Mouse (Mus musculus) heart, embryonic 12.5 days (tissue): Measurements from ENCODE around the gene Samd9l. TPM values are rescaled to one million over a fixed set of nuclear protein-coding genes. Genes with fewer than 3 reads are reported as not detected.
"Not testable (repeated sequence)": the region's sequence is repeated elsewhere in the genome, so short reads cannot be mapped to it uniquely, and the experiment has no call there.

Experiments used
- ATAC-seq: fragments of 200-750 bp; cut with Nextera tagmentation; 2 replicates; pipeline ENCODE4 v1.8.0; 2017; ENCODE audit warnings: moderate TSS enrichment, moderate library complexity; ENCODE audit not compliant: insufficient number of reproducible peaks, low FRiP score
- H3K27ac ChIP-seq: fragments of 300-500 bp; sonication (generic); 2 replicates; pipeline ENCODE4 v1.5.1; 2016; ENCODE audit warnings: mild to moderate bottlenecking, moderate library complexity; ENCODE audit not compliant: poor library complexity, severe bottlenecking
- H3K27me3 ChIP-seq: fragments of 300-500 bp; sonication (generic); replicated peaks from 2 replicates; pipeline ENCODE4 v1.6.1; 2016; ENCODE audit warnings: mild to moderate bottlenecking, moderate library complexity
- H3K36me3 ChIP-seq: fragments of 300-500 bp; sonication (generic); 2 replicates; pipeline ENCODE4 v1.6.1; 2016; ENCODE audit warnings: mild to moderate bottlenecking, moderate library complexity
- H3K4me1 ChIP-seq: fragments of 300-500 bp; sonication (generic); replicated peaks from 2 replicates; pipeline ENCODE4 v1.6.1; 2016; ENCODE audit warnings: mild to moderate bottlenecking
- H3K4me2 ChIP-seq: fragments of 300-500 bp; sonication (generic); 2 replicates; pipeline ENCODE4 v1.6.1; 2016; ENCODE audit warnings: mild to moderate bottlenecking, moderate library complexity
- H3K4me3 ChIP-seq: fragments of 300-500 bp; sonication (generic); 2 replicates; pipeline ENCODE4 v1.5.1; 2016; ENCODE audit warnings: mild to moderate bottlenecking
- H3K9ac ChIP-seq: fragments of 300-500 bp; sonication (generic); 2 replicates; pipeline ENCODE4 v1.6.1; 2016; ENCODE audit warnings: mild to moderate bottlenecking, moderate library complexity
- H3K9me3 ChIP-seq: fragments of 300-500 bp; sonication (generic); replicated peaks from 2 replicates; pipeline ENCODE4 v1.6.1; 2016; ENCODE audit warnings: mild to moderate bottlenecking, moderate library complexity
- WGBS: fragments of 180-500 bp; shearing (Covaris S2); methylation state at CpG from one replicate; pipeline ENCODE4 v1.1.7; 2016; 5-methylcytosine and 5-hydroxymethylcytosine counted together
- polyA plus RNA-seq: library from polyadenylated mRNA; unstranded; fragments of >200 nt; fragmentation: Nextera tagmentation; extraction: Ambion mirVana; gene quantifications from 2 replicates; pipeline ENCODE4 v1.2.1, GENCODE M21; 2016

Samd9l gene
- polyA plus RNA-seq, 1 experiment from 2014 or later, result 1.7 TPM

DNA sequence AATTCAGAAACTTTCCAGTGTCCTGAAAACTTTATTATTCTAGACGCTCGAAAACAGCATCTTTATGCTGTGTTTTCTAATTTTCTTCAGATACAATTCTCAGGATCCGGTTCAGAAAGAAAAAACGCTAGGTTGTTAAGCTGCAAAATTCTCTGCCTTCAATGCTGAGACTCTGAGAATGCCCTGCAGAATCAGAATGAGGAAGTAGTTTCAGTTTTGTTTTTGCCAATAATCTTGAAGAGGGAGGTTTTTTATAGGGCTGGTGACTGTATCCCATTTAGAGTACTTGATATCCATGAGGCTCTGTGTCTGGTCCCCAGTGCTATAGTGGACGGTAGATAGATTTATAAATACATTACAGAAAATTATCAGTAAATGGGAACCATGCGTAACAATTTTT, 12.8 kb downstream of the Samd9l start:
- Histone ChIP-seq H3K36me3 (no peaks in the 10 kb centered on the region), H3K9me3 (0 out of 2 replicates have a peak, but pooled peaks cover 6% of the 10 kb centered on the region), H3K4me3 (no peak overlapping the region), H3K4me1 (no peaks in the 10 kb centered on the region), H3K4me2 (no peak overlapping the region), H3K27me3 (no peaks in the 10 kb centered on the region), H3K27ac (no peak overlapping the region), H3K9ac (no peak overlapping the region)
- 79% methylated on average over 6 of the region's 6 CpGs for WGBS
- no peak for ATAC-seq

- H3K27me3 ChIP-seq, H3K36me3 ChIP-seq, H3K4me3 ChIP-seq, H3K27ac ChIP-seq, H3K9ac ChIP-seq, H3K4me1 ChIP-seq, H3K4me2 ChIP-seq, H3K9me3 ChIP-seq, ATAC-seq: not testable (repeated sequence)
Measured at GRCm38 (mm10) chr6:3384816-3385215, 14.6 kb downstream of the Samd9l start.

- not testable (repeated sequence) for H3K36me3 ChIP-seq, H3K9ac ChIP-seq, H3K4me1 ChIP-seq, H3K27ac ChIP-seq, H3K4me2 ChIP-seq, H3K27me3 ChIP-seq, H3K4me3 ChIP-seq, H3K9me3 ChIP-seq
- 15% methylated on average over 1 of the region's 4 CpGs for WGBS
- peak; percentile 59; the same call in 1 of the 2 replicates for ATAC-seq
Measured at GRCm38 (mm10) chr6:3384115-3384791, 15.1 kb downstream of the Samd9l start.

DNA sequence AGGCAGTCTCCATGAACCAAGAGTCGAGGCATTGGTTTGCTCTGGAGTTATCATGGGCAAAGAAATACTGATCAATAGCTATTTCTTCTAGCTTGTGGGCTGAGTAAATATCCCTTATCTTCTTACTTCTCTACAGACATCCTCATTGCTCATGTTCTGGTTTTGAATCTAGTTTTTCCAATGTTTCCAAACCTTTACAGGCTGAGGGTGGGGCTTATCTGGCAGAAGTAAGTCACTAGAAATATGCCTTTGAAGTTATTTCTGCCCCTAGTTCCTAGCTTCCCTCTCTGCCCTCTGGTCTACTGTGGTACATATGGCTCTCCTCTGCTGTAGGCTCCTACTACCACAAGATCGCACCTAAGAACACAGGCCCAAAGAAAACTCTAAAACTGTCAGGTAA, 20.2 kb downstream of the Samd9l start:
- Histone ChIP-seq H3K4me3 (no peak overlapping the region), H3K9me3 (no peaks in the 10 kb centered on the region), H3K9ac (no peak overlapping the region), H3K27ac (no peak overlapping the region), H3K27me3 (no peaks in the 10 kb centered on the region), H3K36me3 (no peaks in the 10 kb centered on the region), H3K4me2 (no peak overlapping the region), H3K4me1 (no peaks in the 10 kb centered on the region)
- ATAC-seq, result no peak
- WGBS, result 77% methylated on average over 2 of the region's 2 CpGs

DNA sequence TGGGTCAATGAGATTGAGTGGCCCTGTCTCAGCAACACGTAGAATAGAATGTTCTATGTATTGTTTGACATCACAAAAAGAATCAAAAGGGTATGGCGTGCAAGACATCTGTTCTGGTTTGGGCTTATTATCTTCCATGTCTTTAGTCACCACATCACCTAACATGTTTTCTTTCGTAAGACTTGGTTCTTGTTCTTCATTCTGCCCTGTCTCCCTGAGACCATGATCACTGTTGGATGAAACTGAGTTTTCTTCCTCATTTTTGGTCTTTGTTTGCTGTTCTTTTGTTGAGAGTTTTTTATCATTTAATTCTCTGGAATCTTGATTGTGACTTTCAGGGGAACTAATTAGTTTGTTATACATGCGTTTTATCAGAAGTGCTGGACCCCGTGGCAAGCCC, 22.7 kb downstream of the Samd9l start:
- 80% methylated on average over 5 of the region's 5 CpGs for WGBS
- Histone ChIP-seq H3K4me3 (no peak overlapping the region), H3K27me3 (no peaks in the 10 kb centered on the region), H3K27ac (no peak overlapping the region), H3K4me2 (no peak overlapping the region), H3K9ac (no peak overlapping the region), H3K36me3 (no peaks in the 10 kb centered on the region), H3K9me3 (peaks cover 4% of the 10 kb centered on the region; the same call in 1 of the 2 replicates), H3K4me1 (no peaks in the 10 kb centered on the region)
- no peak for ATAC-seq

DNA sequence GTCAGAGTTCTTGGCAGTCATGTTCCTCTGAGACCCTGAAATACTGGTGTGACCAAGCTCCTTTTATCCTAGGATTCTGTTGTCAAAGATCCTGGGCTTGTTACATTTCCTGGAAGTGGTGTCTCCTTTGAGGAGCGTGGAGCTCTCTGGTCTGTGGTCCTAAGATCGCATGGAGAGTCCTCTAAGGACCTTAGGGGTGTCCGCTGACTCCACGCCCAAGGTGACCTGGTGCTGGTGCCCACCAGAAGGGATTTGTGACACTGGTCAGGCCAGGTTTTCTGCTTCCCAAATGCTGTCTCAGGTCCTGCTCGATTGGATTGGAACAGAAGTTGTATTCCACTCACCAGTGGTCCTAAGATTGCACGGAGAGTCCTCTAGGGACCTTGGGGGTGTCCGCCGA, 29.8 kb downstream of the Samd9l start:
- no peak for ATAC-seq
- H3K27me3 ChIP-seq, result no peaks in the 10 kb centered on the region
- WGBS, result 74% methylated on average over 8 of the region's 8 CpGs

GRCm38 (mm10) chr6:3365609-3366008, 33.8 kb downstream of the Samd9l start:
- H3K4me2 ChIP-seq, H3K4me1 ChIP-seq, H3K9me3 ChIP-seq, H3K4me3 ChIP-seq, ATAC-seq, H3K27me3 ChIP-seq, H3K9ac ChIP-seq, H3K27ac ChIP-seq, H3K36me3 ChIP-seq: not testable (repeated sequence)
- WGBS, result 56% methylated on average over 1 of the region's 1 CpGs

More for the DNA sequence above, 29.8 kb downstream of the Samd9l start:
- Histone ChIP-seq H3K4me1 (no peaks in the 10 kb centered on the region), H3K27ac (no peak overlapping the region), H3K4me3 (no peak overlapping the region), H3K36me3 (no peaks in the 10 kb centered on the region), H3K4me2 (no peak overlapping the region), H3K9me3 (peaks cover 11% of the 10 kb centered on the region; the same call in 1 of the 2 replicates), H3K9ac (no peak overlapping the region)

DNA sequence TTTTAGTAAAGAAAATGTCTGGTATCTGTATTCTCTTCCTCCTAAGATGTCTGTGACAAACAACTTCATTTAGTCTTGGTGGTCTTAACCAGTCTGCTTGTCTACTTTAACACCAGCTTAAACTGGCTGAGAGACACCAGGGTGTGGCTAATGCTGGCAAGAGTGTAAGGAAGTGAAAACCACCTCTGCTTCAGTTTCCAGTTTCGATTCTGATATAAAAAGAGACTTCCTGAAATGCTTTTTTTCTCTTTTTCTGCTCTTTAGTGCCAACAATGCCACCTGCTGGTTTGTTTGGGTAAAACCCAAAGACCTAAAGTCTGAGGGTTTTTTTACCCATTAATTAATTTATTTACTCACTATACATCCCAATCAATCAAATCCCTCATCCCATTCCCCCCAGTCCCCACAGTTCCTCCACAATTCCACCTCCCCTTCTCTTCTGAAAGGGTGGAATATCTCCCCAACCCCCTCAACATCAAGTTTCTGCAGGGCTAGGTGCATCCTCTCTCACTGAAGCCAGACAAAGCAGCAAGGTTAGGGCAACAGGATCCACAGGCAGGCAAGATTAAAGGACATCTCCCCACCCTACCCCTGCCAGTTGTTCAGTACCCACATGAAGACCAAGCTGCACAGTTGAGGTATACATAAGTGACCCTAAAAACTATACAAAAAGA, 53.3 kb downstream of the Samd9l start:
- not testable (repeated sequence) for H3K4me3 ChIP-seq, H3K9me3 ChIP-seq, H3K27ac ChIP-seq, ATAC-seq, H3K27me3 ChIP-seq, H3K36me3 ChIP-seq, H3K4me1 ChIP-seq, H3K9ac ChIP-seq
- peak overlapping the region; percentile 38 for H3K4me2 ChIP-seq
- 15% methylated on average over 1 of the region's 1 CpGs for WGBS

- H3K4me2 ChIP-seq, H3K9me3 ChIP-seq, H3K36me3 ChIP-seq, H3K4me1 ChIP-seq, H3K27me3 ChIP-seq, H3K9ac ChIP-seq, H3K4me3 ChIP-seq, H3K27ac ChIP-seq, ATAC-seq: not testable (repeated sequence)
- WGBS, result no CpG with 5 or more reads among the region's 4 CpGs
Measured at GRCm38 (mm10) chr6:3345043-3345639, 54.2 kb downstream of the Samd9l start.

GRCm38 (mm10) chr6:3343603-3344247, 55.6 kb downstream of the Samd9l start:
- H3K9me3 ChIP-seq, H3K4me2 ChIP-seq, H3K27ac ChIP-seq, ATAC-seq, H3K4me1 ChIP-seq, H3K9ac ChIP-seq, H3K4me3 ChIP-seq, H3K27me3 ChIP-seq, H3K36me3 ChIP-seq: not testable (repeated sequence)
- 53% methylated on average over 1 of the region's 1 CpGs for WGBS

GRCm38 (mm10) chr6:3341479-3341878, 57.9 kb downstream of the Samd9l start:
- Histone ChIP-seq H3K27me3 (no peaks in the 10 kb centered on the region), H3K4me1 (peaks cover 6% of the 10 kb centered on the region), H3K9me3 (0 out of 2 replicates have a peak, but pooled peaks cover 2% of the 10 kb centered on the region), H3K4me3 (no peak overlapping the region), H3K9ac (no peak overlapping the region), H3K27ac (no peak overlapping the region), H3K36me3 (no peaks in the 10 kb centered on the region), H3K4me2 (peak overlapping the region; percentile 59)
- no peak for ATAC-seq
- WGBS, result 44% methylated on average over 5 of the region's 5 CpGs
